Mouse (Mus musculus) heart, postnatal 25 days (tissue): ENCODE data around the gene Elfn2. TPM values are rescaled to one million over a fixed set of nuclear protein-coding genes. Genes with fewer than 3 reads are reported as not detected.

Source experiments
- DNase-seq: peaks from one replicate; pipeline ENCODE4 v3.0.0; 2022; ENCODE audit warnings: low spot score
- intact Hi-C: fragments of 180-260 bp; cut with DNase I; formaldehyde crosslinking; loops from one replicate; pipeline ENCODE4 v1.15.1; 2025
- total RNA-seq, 2 experiments: library from RNA; stranded (reverse); gene quantifications; 2 replicates each; pipeline ENCODE4 v1.2.3; 2021

Elfn2 gene
- total RNA-seq, 2 experiments from 2014 or later = 1.4 to 2.5 TPM

DNA sequence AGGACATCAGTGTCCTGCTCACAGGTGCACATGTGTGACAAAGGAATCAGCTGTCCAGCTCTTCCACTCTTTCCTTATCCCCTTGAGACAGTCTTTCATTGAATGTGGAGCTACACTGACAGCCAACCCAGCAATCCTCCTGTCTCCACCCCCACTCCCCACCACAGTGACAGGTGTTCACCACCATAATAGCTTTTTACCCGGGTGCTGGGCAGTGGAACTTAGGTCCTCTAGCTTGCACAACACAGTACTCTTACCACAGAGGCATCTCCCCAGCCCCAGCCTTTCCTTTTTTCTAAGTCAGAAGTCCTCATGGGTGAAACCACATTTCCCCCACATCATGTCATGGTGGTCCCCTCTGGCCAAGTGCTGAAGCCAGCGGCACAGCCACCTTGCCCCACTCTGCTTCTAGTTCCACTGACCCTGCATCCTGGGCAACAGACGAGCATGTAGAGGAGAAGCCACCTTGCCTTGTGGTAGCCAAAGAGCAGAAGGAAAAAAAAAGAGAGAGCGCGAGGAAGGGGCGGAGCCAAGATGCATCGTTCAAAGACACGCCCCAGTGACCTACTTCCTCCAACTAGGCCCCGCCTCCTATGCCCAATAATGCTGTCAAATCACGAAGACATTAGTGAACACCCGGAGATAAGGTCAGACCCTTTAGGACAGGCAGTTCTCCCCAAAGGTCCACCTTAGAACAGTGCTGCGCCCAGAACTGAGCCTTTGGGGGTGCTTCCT lies 11.9 kb upstream of the Elfn2 start:
- intact Hi-C loops = no loop called here
- no peak for DNase-seq

DNA sequence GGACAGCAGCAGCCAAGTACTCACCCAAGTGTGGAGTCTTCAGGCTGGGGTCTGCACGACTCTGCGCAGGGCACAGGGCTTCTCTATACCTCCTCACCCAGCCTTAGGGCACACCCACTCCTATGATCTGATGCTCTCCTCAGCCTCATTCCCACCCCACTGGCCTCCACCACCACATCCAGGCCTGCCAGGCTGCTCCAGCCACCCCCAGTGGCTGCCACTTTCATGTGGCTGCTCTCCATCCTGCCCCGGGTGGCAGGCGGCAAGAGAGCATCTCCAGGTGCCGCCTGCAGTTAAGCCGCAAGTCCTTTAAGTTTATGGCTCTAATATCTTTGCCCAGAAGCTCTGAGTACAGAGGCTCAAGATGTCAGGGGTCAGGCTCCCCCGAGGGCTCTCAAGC lies 8.1 kb upstream of the Elfn2 start:
- DNase-seq = no peak
- intact Hi-C loops = no loop called here

DNA sequence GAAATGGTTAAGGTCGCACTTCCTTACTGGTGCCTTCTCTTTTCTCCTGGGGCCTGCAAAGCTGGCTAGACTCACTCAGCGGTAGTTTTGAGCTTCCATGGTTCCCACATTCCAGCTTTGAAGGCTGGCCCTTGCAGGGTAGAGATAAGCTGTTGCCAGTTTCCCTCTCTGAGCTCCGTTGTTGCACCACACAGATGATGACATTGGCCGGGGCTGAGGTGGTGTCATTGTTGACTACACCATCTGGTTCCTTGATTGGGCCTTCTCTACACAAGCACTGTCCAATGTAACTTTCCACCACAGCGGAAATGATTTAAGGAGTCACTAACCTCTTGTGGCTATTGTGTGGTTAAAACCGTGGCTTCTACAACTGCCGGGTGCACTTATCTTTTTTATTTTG lies 2.0 kb upstream of the Elfn2 start:
- DNase-seq = peak; percentile 67

GRCm38 (mm10) chr15:78720094-78720493 lies 1.5 kb upstream of the Elfn2 start:
- no peak for DNase-seq
- intact Hi-C loops = loop anchor here (1.0 kb wide), 1 partner anchor 96 kb away; no protein-coding TSS in a partner anchor

More for the DNA sequence above, 2.0 kb upstream of the Elfn2 start:
- intact Hi-C loops = loop anchor here (1.0 kb wide), 1 partner anchor 96 kb away; no protein-coding TSS in a partner anchor

- intact Hi-C loops = no loop called here
- no peak for DNase-seq
These were observed 845 bp upstream of the Elfn2 start for GRCm38 (mm10) chr15:78719416-78719815.

DNA sequence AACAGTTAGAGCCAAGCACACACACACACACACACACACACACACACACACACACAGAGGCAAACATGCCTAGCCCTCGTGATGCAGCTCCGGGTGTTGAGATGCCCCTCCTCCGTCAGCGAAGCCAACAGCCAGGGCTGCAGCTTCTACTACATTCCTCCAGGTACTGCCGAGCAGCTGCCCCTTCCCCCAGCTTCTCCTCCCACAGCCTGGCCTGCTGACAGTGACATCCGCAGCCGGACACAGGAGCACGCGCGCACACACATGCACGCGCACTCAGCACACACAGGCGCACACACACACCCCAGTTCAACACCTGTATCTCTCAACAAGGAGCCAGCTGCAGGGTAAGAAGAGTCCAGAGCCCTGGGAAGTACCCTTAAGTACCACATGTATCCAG lies 1.6 kb downstream of the Elfn2 start:
- DNase-seq = no peak
- intact Hi-C loops = no loop called here

GRCm38 (mm10) chr15:78715856-78716255 lies 2.7 kb downstream of the Elfn2 start:
- intact Hi-C loops = no loop called here
- no peak for DNase-seq

GRCm38 (mm10) chr15:78713751-78714150 lies 4.8 kb downstream of the Elfn2 start:
- intact Hi-C loops = no loop called here
- no peak for DNase-seq

DNA sequence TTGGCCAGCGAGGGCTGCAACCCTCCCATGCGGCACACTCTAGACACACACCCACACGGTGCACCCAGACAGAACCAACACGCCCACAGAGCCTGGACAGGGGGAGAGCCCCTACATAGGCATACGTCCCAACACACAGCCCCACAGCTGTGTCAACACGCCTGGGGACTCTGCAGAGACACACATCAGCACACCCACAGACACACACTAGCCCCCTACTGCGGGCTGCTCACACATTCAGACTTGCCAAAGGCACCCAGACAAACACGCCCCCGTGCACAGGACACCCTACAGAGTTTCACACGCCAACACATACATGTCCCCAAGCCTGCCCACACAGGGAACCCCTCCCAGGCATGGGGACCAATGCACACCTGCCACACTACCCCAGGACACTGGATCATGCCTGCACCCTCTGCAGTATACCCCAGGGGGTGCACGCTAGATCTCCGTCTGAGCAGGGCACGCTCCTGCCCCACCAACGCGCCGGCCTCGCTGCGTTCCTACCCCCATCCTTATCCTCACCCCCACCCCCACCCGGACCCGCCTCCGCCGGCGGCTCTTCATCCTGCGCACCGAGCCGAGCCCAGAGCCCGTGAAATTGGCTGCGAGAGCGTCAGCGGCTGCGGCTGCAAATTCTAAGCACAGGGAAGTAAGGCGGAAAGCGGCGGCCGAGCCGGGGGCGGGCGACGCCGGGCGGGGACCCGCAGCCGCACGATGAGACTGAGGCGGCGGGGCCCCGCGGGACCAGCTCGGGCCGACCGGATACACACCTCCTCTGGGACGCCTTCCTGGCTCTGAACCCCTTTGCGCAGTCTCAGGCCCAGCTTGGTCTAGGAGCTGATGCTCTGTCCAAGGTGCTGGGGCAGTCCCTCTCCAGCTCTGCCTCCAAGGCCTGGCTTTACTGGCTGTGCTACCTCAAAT lies 6.0 kb downstream of the Elfn2 start:
- no peak for DNase-seq
- intact Hi-C loops = no loop called here

- intact Hi-C loops = no loop called here
- no peak for DNase-seq
These were observed 6.6 kb downstream of the Elfn2 start for GRCm38 (mm10) chr15:78711935-78712334.

- intact Hi-C loops = no loop called here
- DNase-seq = no peak
These were observed 7.9 kb downstream of the Elfn2 start for GRCm38 (mm10) chr15:78710634-78711033.

DNA sequence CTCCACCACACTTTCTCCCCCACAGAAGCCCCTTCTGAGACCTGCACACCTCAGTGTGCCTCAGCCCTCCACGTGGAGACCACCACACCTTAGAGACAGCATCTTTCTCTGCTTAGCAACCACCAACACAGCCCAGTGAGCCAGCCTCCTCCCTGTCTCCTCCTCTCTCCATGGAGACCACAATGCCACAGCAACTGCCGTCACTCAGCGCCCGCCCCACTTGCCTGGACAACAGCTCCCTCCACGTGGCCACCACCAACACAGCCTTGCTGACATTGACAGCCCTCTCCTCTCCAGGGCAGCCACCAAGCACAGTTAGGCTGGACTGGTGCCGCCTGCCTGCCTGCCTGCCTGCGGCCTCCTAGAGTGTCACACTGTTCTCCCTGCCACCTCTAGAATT lies 8.8 kb downstream of the Elfn2 start:
- intact Hi-C loops = no loop called here
- DNase-seq = no peak

DNA sequence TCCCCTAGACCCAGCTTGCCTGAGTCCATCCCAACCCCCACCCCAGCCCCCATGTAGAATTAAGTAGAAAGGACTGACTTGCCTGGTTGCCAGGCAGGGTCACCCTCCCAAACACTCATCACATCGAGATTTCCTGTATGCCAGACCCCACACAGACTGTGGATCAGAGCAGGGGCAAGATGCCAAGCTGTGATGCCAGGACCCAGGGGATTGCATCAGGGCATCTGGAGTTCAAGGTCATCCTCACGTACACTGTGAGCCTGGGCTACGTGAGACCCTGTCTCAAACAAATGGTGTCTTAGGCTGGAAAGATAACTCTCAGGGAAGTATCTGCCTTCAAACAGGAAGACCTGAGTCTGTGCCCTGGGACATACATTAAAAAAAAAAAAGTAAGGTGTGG lies 11.9 kb downstream of the Elfn2 start:
- intact Hi-C loops = no loop called here
- DNase-seq = no peak

DNA sequence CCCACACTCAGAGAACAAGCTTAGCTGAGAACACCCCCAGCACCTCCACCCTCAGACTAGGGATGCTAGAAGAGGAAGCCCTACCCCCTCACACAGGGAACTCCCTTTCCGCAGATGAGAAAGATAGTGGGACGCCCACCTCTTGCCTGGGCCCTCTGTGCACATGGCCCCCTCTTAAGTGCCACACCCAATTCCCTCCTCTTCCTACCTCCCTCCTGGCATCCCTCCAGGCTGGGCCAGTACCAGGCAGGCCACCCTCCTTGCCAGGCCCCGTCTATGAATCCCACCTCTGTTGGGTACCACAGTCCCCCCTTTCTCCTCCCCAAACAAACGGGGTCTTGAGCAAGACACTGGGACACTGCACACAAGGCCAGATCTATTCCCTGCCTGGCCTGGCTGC lies 13.7 kb downstream of the Elfn2 start:
- DNase-seq = no peak
- intact Hi-C loops = no loop called here

GRCm38 (mm10) chr15:78704007-78704406 lies 14.6 kb downstream of the Elfn2 start:
- intact Hi-C loops = no loop called here
- no peak for DNase-seq

DNA sequence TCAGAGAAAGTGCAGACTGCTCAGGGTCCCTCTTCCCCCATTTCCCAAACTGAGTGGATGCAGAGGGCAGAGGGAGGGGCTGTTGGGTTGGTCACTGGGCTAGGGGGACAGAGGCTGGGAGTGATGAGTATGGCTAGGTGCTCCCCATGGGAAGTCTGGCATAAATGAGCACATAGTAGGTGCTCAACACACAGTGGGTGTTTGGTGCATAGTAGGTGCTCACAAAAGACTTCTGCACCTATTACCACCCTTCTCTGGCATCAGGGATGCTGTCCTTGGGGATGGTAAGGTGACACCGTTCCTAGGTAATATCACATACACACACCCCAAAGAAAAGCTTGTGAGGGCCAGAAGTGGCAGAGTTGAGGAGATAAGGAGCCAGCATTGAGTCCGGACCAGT lies 18.2 kb downstream of the Elfn2 start:
- DNase-seq = no peak
- intact Hi-C loops = no loop called here

DNA sequence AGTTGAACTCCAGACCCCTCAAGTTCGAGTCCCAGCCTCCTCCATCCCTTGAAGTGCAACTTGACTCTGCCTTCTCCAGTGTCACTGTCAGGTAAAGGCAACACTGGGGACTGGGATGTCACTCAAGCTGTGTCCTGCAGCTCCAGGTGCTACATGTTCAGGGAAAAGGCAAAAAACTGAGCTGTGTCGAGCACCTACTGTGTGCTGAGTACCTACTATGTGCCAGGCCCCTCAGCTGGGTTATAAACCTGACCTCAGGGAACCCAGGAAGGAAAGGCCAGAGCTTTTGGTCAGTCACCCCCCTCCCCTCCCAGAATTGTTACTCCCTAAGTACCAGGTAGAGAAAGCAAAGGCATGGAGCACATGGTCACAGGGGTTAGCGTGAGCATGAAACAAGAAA lies 19.1 kb downstream of the Elfn2 start:
- intact Hi-C loops = no loop called here
- DNase-seq = no peak

DNA sequence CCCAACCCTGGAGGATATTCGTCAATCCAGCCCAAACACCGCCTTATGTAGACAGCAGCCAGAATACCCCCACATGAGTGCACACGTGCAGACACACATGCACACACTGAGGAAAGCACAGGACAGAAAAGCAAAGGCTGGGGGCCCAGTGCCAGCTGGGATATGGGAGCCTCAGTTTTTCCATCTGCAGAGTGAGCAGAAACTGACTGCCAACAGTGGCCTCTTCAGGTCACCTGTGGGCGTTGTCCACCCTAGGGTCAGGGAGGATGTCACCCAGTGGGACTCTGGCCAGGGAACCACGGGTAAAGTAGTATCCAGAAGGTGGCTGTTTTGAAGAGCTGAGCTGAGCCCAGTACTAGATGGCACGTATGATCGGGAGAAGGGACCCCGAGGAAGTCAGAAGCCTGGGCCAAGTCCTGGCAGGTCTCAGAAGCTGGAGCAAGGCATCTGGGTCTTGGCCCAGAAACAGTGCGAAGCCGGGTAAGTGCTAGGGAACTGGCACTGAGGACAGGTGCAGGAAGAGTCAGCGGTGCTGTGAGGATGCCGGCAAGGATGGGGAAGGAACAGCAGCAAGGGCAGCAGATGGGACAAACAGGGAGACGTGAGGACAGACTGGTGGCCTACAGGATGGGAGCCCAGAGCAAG lies 20.0 kb downstream of the Elfn2 start:
- intact Hi-C loops = no loop called here
- no peak for DNase-seq

GRCm38 (mm10) chr15:78698084-78698483 lies 20.5 kb downstream of the Elfn2 start:
- intact Hi-C loops = no loop called here
- no peak for DNase-seq

DNA sequence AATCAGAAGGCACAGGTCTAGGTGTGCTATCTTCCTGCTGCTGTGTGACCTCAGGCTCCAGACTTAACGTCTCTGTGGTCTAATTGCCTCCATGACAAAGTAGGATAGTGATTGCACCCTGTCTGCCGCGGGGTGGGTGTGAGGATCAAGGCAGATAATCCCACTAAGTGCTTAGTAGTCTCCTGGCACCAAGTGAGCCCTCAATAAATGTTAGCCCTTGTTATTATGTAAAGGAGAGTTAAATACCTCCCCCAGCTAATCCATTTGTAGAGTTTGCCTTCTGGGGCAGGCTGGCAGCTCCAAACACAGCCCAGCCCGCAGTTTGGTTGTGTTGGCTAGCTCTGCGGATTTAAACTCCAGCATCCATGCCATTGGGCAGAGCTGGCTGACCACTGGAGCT lies 22.8 kb downstream of the Elfn2 start:
- DNase-seq = no peak
- intact Hi-C loops = no loop called here

DNA sequence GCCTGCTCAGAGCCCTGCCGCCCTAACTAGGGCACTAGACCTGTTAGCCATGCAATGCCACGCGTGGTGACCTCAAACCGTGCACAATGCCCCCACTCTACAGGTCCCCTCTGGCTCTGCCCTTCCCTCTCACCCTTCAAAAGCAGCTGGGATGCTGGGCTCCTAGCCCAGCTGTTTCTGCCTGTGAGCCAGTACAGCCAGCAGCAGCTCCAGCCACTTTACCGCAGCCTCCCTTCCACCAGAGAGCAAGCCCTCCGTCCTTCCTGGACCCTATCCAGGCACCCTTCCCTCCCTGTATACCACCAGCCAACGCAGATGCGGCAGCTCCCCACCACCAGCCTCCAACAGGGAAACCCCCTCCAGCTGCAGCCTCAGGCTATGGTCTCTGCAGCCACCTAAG lies 26.1 kb downstream of the Elfn2 start:
- no peak for DNase-seq
- intact Hi-C loops = no loop called here
